Mouse (Mus musculus): Measurements from ENCODE around the gene Apoc3. TPM values are rescaled to one million over a fixed set of nuclear protein-coding genes. Genes with fewer than 3 reads are reported as not detected.

Apoc3 gene
- polyA plus RNA-seq (2012; rRNA removed) = 0.57 and 0.88 TPM in 2 replicates

DNA sequence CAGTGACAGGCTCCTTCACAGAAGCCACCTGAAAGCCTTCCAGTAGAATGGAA, at the start of gene Apoc3:
Apoc3 (minus strand) TSS at position 41 of the 53 bp plus-strand sequence.
- Histone ChIP-seq H3K27ac (ENCODE audit: insufficient read depth, low read length) (no peak within 1 kb of the TSS), H3K4me1 (ENCODE audit: control insufficient read depth, insufficient read depth, low read length) (peaks cover 12% of the 10 kb centered on the region), H3K4me3 (replicated peaks; ENCODE audit: insufficient read depth, low read depth, low read length) (no peak within 1 kb of the TSS), H3K27me3 (ENCODE audit: control insufficient read depth, insufficient read depth, low read length) (no peaks in the 10 kb centered on the region)
- TF ChIP-seq CTCF (IDR thresholded peaks at IDR 0.05; ENCODE audit: borderline replicate concordance, insufficient read depth, low read depth, low read length) (no peak), POLR2A (IDR thresholded peaks at IDR 0.05; ENCODE audit: borderline replicate concordance, insufficient read depth, low read length) (no peak)
- DNase-seq = no peak

GRCm38 (mm10) chr9:46282631-46283436, 47.4 kb upstream of the Apoc3 start, which contains the start of gene Bud13:
Gene Bud13 (plus strand): TSS chr9:46283008.
- Histone ChIP-seq H3K27me3 (ENCODE audit: control insufficient read depth, insufficient read depth, low read length) (no peaks in the 10 kb centered on the region), H3K4me3 (replicated peaks; ENCODE audit: insufficient read depth, low read depth, low read length) (peak within 1 kb of the TSS; percentile 89), H3K4me1 (ENCODE audit: control insufficient read depth, insufficient read depth, low read length) (peaks cover 3% of the 10 kb centered on the region; the same call in 1 of the 2 replicates), H3K27ac (ENCODE audit: insufficient read depth, low read length) (no peak within 1 kb of the TSS; the same call in 1 of the 2 replicates)
- peak; percentile 27; the same call in 1 of the 2 replicates for TF ChIP-seq CTCF (IDR thresholded peaks at IDR 0.05; ENCODE audit: borderline replicate concordance, insufficient read depth, low read depth, low read length)
- TF ChIP-seq POLR2A (IDR thresholded peaks at IDR 0.05; ENCODE audit: borderline replicate concordance, insufficient read depth, low read length) = peak; percentile 82
- peak; percentile 89 to 95 for DNase-seq
- WGBS = under 1% methylated on average over 55 of the region's 55 CpGs

DNA sequence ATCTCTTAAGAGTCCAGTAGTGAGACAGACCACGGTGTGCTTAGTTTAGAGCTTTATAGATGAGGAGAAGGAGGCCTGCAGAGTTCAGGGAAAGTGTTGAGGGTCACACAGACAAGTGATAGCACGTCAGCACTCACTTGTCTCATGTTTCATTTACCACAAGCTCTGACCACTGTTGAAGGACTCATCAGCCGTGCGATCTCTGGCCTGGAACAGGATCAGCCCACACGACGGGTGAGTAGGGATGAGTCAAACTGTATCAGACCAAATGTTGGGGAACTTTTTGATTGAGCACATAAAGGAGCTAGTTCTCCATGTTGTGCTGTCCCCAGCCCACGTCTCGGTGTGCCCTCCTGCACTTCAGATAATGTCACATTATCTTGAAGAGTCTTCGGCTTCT, 39.1 kb upstream of the Apoc3 start:
- no peaks in the 10 kb centered on the region for H3K4me1 ChIP-seq (ENCODE audit: control insufficient read depth, insufficient read depth, low read length)
- WGBS = 85% methylated on average over 9 of the region's 9 CpGs
- H3K27me3 ChIP-seq (ENCODE audit: control insufficient read depth, insufficient read depth, low read length) = no peaks in the 10 kb centered on the region
- DNase-seq = no peak
- TF ChIP-seq POLR2A (IDR thresholded peaks at IDR 0.05; ENCODE audit: borderline replicate concordance, insufficient read depth, low read length) (no peak), CTCF (IDR thresholded peaks at IDR 0.05; ENCODE audit: borderline replicate concordance, insufficient read depth, low read depth, low read length) (no peak)
- H3K4me3 ChIP-seq (replicated peaks; ENCODE audit: insufficient read depth, low read depth, low read length) = no peak overlapping the region
- H3K27ac ChIP-seq (ENCODE audit: insufficient read depth, low read length) = no peak overlapping the region

DNA sequence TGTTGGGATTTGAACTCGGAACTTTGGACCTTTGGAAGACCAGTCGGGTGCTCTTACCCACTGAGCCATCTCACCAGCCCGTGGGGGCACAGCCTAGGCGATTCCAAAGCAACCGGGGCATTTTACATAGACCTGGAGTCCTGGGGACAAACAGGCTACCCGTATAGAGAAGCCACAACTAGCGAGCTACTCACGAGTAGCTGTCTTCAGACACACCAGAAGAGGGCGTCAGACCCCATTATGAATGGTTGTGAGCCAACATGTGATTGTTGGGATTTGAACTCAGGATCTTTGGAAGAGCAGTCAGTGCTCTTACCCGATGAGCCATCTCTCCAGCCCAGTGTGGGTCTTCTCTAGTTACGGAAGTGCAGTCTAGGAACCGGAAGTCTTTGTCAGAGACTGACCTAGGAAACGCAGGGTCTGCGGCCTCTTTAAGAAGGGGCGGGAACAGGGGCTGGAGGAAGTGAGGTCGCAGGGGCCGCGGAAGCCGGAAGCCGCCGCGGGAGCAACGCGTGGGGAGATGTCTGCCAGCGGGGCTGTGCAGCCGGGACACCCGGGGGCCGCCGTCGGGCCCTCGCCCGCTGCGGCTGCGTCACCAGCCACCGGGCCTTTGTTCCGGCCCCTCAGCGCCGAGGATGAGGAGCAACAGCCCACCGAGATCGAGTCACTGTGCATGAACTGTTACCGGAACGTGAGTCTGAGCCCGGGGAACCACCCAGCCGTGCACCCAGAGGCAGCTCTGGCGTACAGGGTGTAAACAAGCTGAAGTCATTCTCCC, 37.4 kb upstream of the Apoc3 start, which contains the start of gene Zpr1:
Zpr1 (plus strand) TSS at position 388 of the 778 bp plus-strand sequence.
- H3K27ac ChIP-seq (ENCODE audit: insufficient read depth, low read length) = no peak within 1 kb of the TSS
- DNase-seq = peak; percentile 87 to 89
- no peaks in the 10 kb centered on the region for H3K4me1 ChIP-seq (ENCODE audit: control insufficient read depth, insufficient read depth, low read length)
- no peaks in the 10 kb centered on the region for H3K27me3 ChIP-seq (ENCODE audit: control insufficient read depth, insufficient read depth, low read length)
- TF ChIP-seq CTCF (IDR thresholded peaks at IDR 0.05; ENCODE audit: borderline replicate concordance, insufficient read depth, low read depth, low read length) (peak; percentile 44; the same call in 1 of the 2 replicates), POLR2A (IDR thresholded peaks at IDR 0.05; ENCODE audit: borderline replicate concordance, insufficient read depth, low read length) (peak; percentile 76; the same call in 1 of the 2 replicates)
- H3K4me3 ChIP-seq (replicated peaks; ENCODE audit: insufficient read depth, low read depth, low read length) = peak within 1 kb of the TSS; percentile 75
- 4% methylated on average over 45 of the region's 45 CpGs for WGBS

DNA sequence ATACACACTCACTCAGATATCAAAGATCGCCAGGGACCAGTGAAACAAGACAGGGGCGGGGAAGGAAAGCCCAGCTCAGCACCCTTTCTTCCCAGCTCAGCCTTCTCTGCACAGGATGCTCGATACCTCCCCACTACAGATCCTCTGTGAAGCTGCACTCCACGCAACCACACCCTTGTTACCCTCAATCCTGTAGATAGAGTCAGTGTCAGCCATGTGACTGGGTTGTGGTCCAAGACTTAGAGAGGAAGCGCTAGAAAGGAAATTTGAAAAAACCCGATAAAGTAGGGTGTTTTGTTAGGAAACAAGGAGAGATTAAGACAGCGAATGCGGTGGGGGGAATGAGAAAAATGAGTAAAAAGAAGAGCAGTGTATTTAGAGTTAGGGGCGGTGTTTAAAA, 36.6 kb upstream of the Apoc3 start:
- Histone ChIP-seq H3K27me3 (ENCODE audit: control insufficient read depth, insufficient read depth, low read length) (no peaks in the 10 kb centered on the region), H3K27ac (ENCODE audit: insufficient read depth, low read length) (no peak overlapping the region), H3K4me3 (replicated peaks; ENCODE audit: insufficient read depth, low read depth, low read length) (no peak overlapping the region), H3K4me1 (ENCODE audit: control insufficient read depth, insufficient read depth, low read length) (no peaks in the 10 kb centered on the region)
- no peak for DNase-seq
- TF ChIP-seq POLR2A (IDR thresholded peaks at IDR 0.05; ENCODE audit: borderline replicate concordance, insufficient read depth, low read length) (no peak), CTCF (IDR thresholded peaks at IDR 0.05; ENCODE audit: borderline replicate concordance, insufficient read depth, low read depth, low read length) (no peak)
- WGBS = 83% methylated on average over 9 of the region's 9 CpGs

DNA sequence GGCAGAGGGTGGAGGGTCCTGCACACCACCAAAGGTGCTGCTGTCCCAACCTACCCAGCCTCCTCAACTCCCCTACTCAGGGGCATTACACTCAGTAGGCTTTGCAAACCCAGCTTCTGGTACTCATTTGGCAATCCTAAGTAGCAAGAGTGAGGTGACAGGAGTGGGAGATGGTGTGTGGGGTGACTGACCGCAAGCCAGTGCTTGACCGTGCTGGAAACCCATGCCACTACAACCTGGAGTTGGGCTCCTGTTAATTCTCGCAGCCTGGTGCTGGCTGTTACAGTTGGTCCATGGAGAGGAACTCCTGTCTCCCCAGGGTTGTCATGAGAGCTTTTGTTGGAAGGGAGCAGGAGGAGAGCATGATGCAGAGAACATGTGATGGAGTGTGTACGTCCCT, 35.3 kb upstream of the Apoc3 start:
- no peak overlapping the region for H3K27ac ChIP-seq (ENCODE audit: insufficient read depth, low read length)
- TF ChIP-seq POLR2A (IDR thresholded peaks at IDR 0.05; ENCODE audit: borderline replicate concordance, insufficient read depth, low read length) (no peak), CTCF (IDR thresholded peaks at IDR 0.05; ENCODE audit: borderline replicate concordance, insufficient read depth, low read depth, low read length) (no peak)
- no peaks in the 10 kb centered on the region; the same call in 1 of the 2 replicates for H3K27me3 ChIP-seq (ENCODE audit: control insufficient read depth, insufficient read depth, low read length)
- WGBS = 87% methylated on average over 4 of the region's 4 CpGs
- H3K4me3 ChIP-seq (replicated peaks; ENCODE audit: insufficient read depth, low read depth, low read length) = no peak overlapping the region
- H3K4me1 ChIP-seq (ENCODE audit: control insufficient read depth, insufficient read depth, low read length) = no peaks in the 10 kb centered on the region
- no peak for DNase-seq

- DNase-seq = no peak
- H3K4me3 ChIP-seq (replicated peaks; ENCODE audit: insufficient read depth, low read depth, low read length) = no peak overlapping the region
- TF ChIP-seq CTCF (IDR thresholded peaks at IDR 0.05; ENCODE audit: borderline replicate concordance, insufficient read depth, low read depth, low read length) = no peak
- no peak for TF ChIP-seq POLR2A (IDR thresholded peaks at IDR 0.05; ENCODE audit: borderline replicate concordance, insufficient read depth, low read length)
- no peaks in the 10 kb centered on the region for H3K4me1 ChIP-seq (ENCODE audit: control insufficient read depth, insufficient read depth, low read length)
- H3K27ac ChIP-seq (ENCODE audit: insufficient read depth, low read length) = no peak overlapping the region
- 56% methylated on average over 5 of the region's 5 CpGs for WGBS
- no peaks in the 10 kb centered on the region; the same call in 1 of the 2 replicates for H3K27me3 ChIP-seq (ENCODE audit: control insufficient read depth, insufficient read depth, low read length)
These were observed 33.7 kb upstream of the Apoc3 start for GRCm38 (mm10) chr9:46269125-46269524.
